Mouse (Mus musculus): ENCODE measurements around the gene Mgat4b. TPM values are rescaled to one million over a fixed set of nuclear protein-coding genes. Genes with fewer than 3 reads are reported as not detected.

Mgat4b gene
- polyA plus RNA-seq, 1 experiment from 2014 or later: 18.4 TPM

- ATAC-seq (ENCODE audit: insufficient number of reproducible peaks, low FRiP score, low TSS enrichment, low read depth) (no peak), DNase-seq (ENCODE audit: low spot score) (no peak)
- no peaks in the 10 kb centered on the region for H3K9me3 ChIP-seq (ENCODE audit: control insufficient read depth, low read length)
- peaks cover 6% of the 10 kb centered on the region; the same call in 1 of the 2 replicates for H3K36me3 ChIP-seq (ENCODE audit: control insufficient read depth, insufficient read depth, low read length)
- no peaks in the 10 kb centered on the region; the same call in 1 of the 2 replicates for H3K4me1 ChIP-seq (ENCODE audit: control insufficient read depth, insufficient read depth, low read length)
- 79% methylated on average over 6 of the region's 6 CpGs for WGBS
- H3K9ac ChIP-seq (ENCODE audit: low read length): no peak overlapping the region
- H3K4me3 ChIP-seq (ENCODE audit: low read depth, low read length): no peak overlapping the region
- H3K27ac ChIP-seq (replicated peaks; ENCODE audit: low read depth, low read length): no peak overlapping the region
- no peaks in the 10 kb centered on the region for H3K27me3 ChIP-seq (ENCODE audit: control insufficient read depth, insufficient read depth, low read length)
- H3K4me2 ChIP-seq (ENCODE audit: low read depth, severe bottlenecking): no peak overlapping the region
Observed at GRCm38 (mm10) chr11:50177111-50177510, 33.6 kb upstream of the Mgat4b start.

GRCm38 (mm10) chr11:50178532-50179488 lies 31.9 kb upstream of the Mgat4b start:
- Histone ChIP-seq H3K27ac (replicated peaks; ENCODE audit: low read depth, low read length) (no peak overlapping the region), H3K9me3 (ENCODE audit: control insufficient read depth, low read length) (no peaks in the 10 kb centered on the region), H3K4me2 (ENCODE audit: low read depth, severe bottlenecking) (no peak overlapping the region), H3K4me1 (ENCODE audit: control insufficient read depth, insufficient read depth, low read length) (no peaks in the 10 kb centered on the region; the same call in 1 of the 2 replicates), H3K36me3 (ENCODE audit: control insufficient read depth, insufficient read depth, low read length) (peaks cover 6% of the 10 kb centered on the region; the same call in 1 of the 2 replicates), H3K9ac (ENCODE audit: low read length) (no peak overlapping the region), H3K27me3 (ENCODE audit: control insufficient read depth, insufficient read depth, low read length) (no peaks in the 10 kb centered on the region), H3K4me3 (ENCODE audit: low read depth, low read length) (no peak overlapping the region)
- DNase-seq (ENCODE audit: low spot score) (no peak), ATAC-seq (ENCODE audit: insufficient number of reproducible peaks, low FRiP score, low TSS enrichment, low read depth) (no peak)
- WGBS: 84% methylated on average over 5 of the region's 5 CpGs

GRCm38 (mm10) chr11:50180478-50181231 lies 30.0 kb upstream of the Mgat4b start:
- Histone ChIP-seq H3K9me3 (ENCODE audit: control insufficient read depth, low read length) (no peaks in the 10 kb centered on the region), H3K36me3 (ENCODE audit: control insufficient read depth, insufficient read depth, low read length) (peaks cover 6% of the 10 kb centered on the region; the same call in 1 of the 2 replicates), H3K4me2 (ENCODE audit: low read depth, severe bottlenecking) (no peak overlapping the region), H3K9ac (ENCODE audit: low read length) (no peak overlapping the region), H3K4me1 (ENCODE audit: control insufficient read depth, insufficient read depth, low read length) (no peaks in the 10 kb centered on the region), H3K4me3 (ENCODE audit: low read depth, low read length) (no peak overlapping the region), H3K27ac (replicated peaks; ENCODE audit: low read depth, low read length) (no peak overlapping the region), H3K27me3 (ENCODE audit: control insufficient read depth, insufficient read depth, low read length) (no peaks in the 10 kb centered on the region)
- DNase-seq (ENCODE audit: low spot score) (no peak), ATAC-seq (ENCODE audit: insufficient number of reproducible peaks, low FRiP score, low TSS enrichment, low read depth) (no peak)
- 79% methylated on average over 6 of the region's 6 CpGs for WGBS

GRCm38 (mm10) chr11:50182702-50183101 lies 28.0 kb upstream of the Mgat4b start:
- no peaks in the 10 kb centered on the region for H3K4me1 ChIP-seq (ENCODE audit: control insufficient read depth, insufficient read depth, low read length)
- ATAC-seq (ENCODE audit: insufficient number of reproducible peaks, low FRiP score, low TSS enrichment, low read depth): no peak
- no peak overlapping the region for H3K27ac ChIP-seq (replicated peaks; ENCODE audit: low read depth, low read length)
- no peak overlapping the region for H3K9ac ChIP-seq (ENCODE audit: low read length)
- H3K9me3 ChIP-seq (ENCODE audit: control insufficient read depth, low read length): no peaks in the 10 kb centered on the region
- no peak overlapping the region for H3K4me3 ChIP-seq (ENCODE audit: low read depth, low read length)
- peaks cover 3% of the 10 kb centered on the region; the same call in 1 of the 2 replicates for H3K36me3 ChIP-seq (ENCODE audit: control insufficient read depth, insufficient read depth, low read length)
- no peak overlapping the region for H3K4me2 ChIP-seq (ENCODE audit: low read depth, severe bottlenecking)
- 86% methylated on average over 4 of the region's 4 CpGs for WGBS
- no peaks in the 10 kb centered on the region for H3K27me3 ChIP-seq (ENCODE audit: control insufficient read depth, insufficient read depth, low read length)
- DNase-seq (ENCODE audit: low spot score): no peak

- 88% methylated on average over 3 of the region's 3 CpGs for WGBS
- H3K27ac ChIP-seq (replicated peaks; ENCODE audit: low read depth, low read length): no peak overlapping the region
- no peak overlapping the region for H3K4me3 ChIP-seq (ENCODE audit: low read depth, low read length)
- H3K27me3 ChIP-seq (ENCODE audit: control insufficient read depth, insufficient read depth, low read length): no peaks in the 10 kb centered on the region
- 0 out of 2 replicates have a peak, but pooled peaks cover 3% of the 10 kb centered on the region for H3K36me3 ChIP-seq (ENCODE audit: control insufficient read depth, insufficient read depth, low read length)
- no peak overlapping the region for H3K4me2 ChIP-seq (ENCODE audit: low read depth, severe bottlenecking)
- no peaks in the 10 kb centered on the region for H3K9me3 ChIP-seq (ENCODE audit: control insufficient read depth, low read length)
- H3K4me1 ChIP-seq (ENCODE audit: control insufficient read depth, insufficient read depth, low read length): no peaks in the 10 kb centered on the region
- no peak for DNase-seq (ENCODE audit: low spot score)
- ATAC-seq (ENCODE audit: insufficient number of reproducible peaks, low FRiP score, low TSS enrichment, low read depth): no peak
- H3K9ac ChIP-seq (ENCODE audit: low read length): no peak overlapping the region
Observed at GRCm38 (mm10) chr11:50184788-50185187, 25.9 kb upstream of the Mgat4b start.

GRCm38 (mm10) chr11:50188682-50189081 lies 22.0 kb upstream of the Mgat4b start:
- Histone ChIP-seq H3K27me3 (ENCODE audit: control insufficient read depth, insufficient read depth, low read length) (no peaks in the 10 kb centered on the region), H3K36me3 (ENCODE audit: control insufficient read depth, insufficient read depth, low read length) (no peaks in the 10 kb centered on the region), H3K9ac (ENCODE audit: low read length) (no peak overlapping the region), H3K4me2 (ENCODE audit: low read depth, severe bottlenecking) (no peak overlapping the region), H3K9me3 (ENCODE audit: control insufficient read depth, low read length) (no peaks in the 10 kb centered on the region), H3K4me3 (ENCODE audit: low read depth, low read length) (no peak overlapping the region), H3K4me1 (ENCODE audit: control insufficient read depth, insufficient read depth, low read length) (no peaks in the 10 kb centered on the region), H3K27ac (replicated peaks; ENCODE audit: low read depth, low read length) (no peak overlapping the region)
- ATAC-seq (ENCODE audit: insufficient number of reproducible peaks, low FRiP score, low TSS enrichment, low read depth): no peak
- 77% methylated on average over 7 of the region's 7 CpGs for WGBS
- DNase-seq (ENCODE audit: low spot score): no peak

- no peaks in the 10 kb centered on the region for H3K4me1 ChIP-seq (ENCODE audit: control insufficient read depth, insufficient read depth, low read length)
- no peak overlapping the region for H3K4me2 ChIP-seq (ENCODE audit: low read depth, severe bottlenecking)
- WGBS: 93% methylated on average over 4 of the region's 4 CpGs
- no peaks in the 10 kb centered on the region for H3K27me3 ChIP-seq (ENCODE audit: control insufficient read depth, insufficient read depth, low read length)
- no peaks in the 10 kb centered on the region for H3K36me3 ChIP-seq (ENCODE audit: control insufficient read depth, insufficient read depth, low read length)
- H3K9me3 ChIP-seq (ENCODE audit: control insufficient read depth, low read length): no peaks in the 10 kb centered on the region
- no peak overlapping the region for H3K9ac ChIP-seq (ENCODE audit: low read length)
- no peak overlapping the region for H3K4me3 ChIP-seq (ENCODE audit: low read depth, low read length)
- H3K27ac ChIP-seq (replicated peaks; ENCODE audit: low read depth, low read length): no peak overlapping the region
- DNase-seq (ENCODE audit: low spot score): no peak
- ATAC-seq (ENCODE audit: insufficient number of reproducible peaks, low FRiP score, low TSS enrichment, low read depth): no peak
Observed at GRCm38 (mm10) chr11:50190362-50190761, 20.3 kb upstream of the Mgat4b start.

- 88% methylated on average over 3 of the region's 3 CpGs for WGBS
- ATAC-seq (ENCODE audit: insufficient number of reproducible peaks, low FRiP score, low TSS enrichment, low read depth): no peak
- Histone ChIP-seq H3K9ac (ENCODE audit: low read length) (no peak overlapping the region), H3K9me3 (ENCODE audit: control insufficient read depth, low read length) (no peaks in the 10 kb centered on the region), H3K4me2 (ENCODE audit: low read depth, severe bottlenecking) (no peak overlapping the region), H3K4me3 (ENCODE audit: low read depth, low read length) (no peak overlapping the region), H3K4me1 (ENCODE audit: control insufficient read depth, insufficient read depth, low read length) (no peaks in the 10 kb centered on the region), H3K36me3 (ENCODE audit: control insufficient read depth, insufficient read depth, low read length) (peaks cover 4% of the 10 kb centered on the region), H3K27me3 (ENCODE audit: control insufficient read depth, insufficient read depth, low read length) (no peaks in the 10 kb centered on the region), H3K27ac (replicated peaks; ENCODE audit: low read depth, low read length) (no peak overlapping the region)
- DNase-seq (ENCODE audit: low spot score): no peak
Observed at GRCm38 (mm10) chr11:50192278-50192677, 18.4 kb upstream of the Mgat4b start.
